Mouse (Mus musculus) liver, embryonic 14.5 days (tissue): Measurements from ENCODE around the gene Zranb1. TPM values are rescaled to one million over a fixed set of nuclear protein-coding genes. Genes with fewer than 3 reads are reported as not detected.

Experiments used
- ATAC-seq: fragments of 200-750 bp; cut with Nextera tagmentation; 2 replicates; pipeline ENCODE4 v1.8.0; 2017; ENCODE audit warnings: moderate number of reproducible peaks, mild to moderate bottlenecking, moderate library complexity; ENCODE audit not compliant: insufficient read depth
- DNase-seq, 3 experiments: peaks; one replicate each; pipeline ENCODE4 v3.0.0-alpha.2; 2012 to 2013; ENCODE audit warnings: low read depth in 3 of 3, low spot score in 3 of 3
- H3K27ac ChIP-seq: fragments of 300-500 bp; sonication (generic); 2 replicates; pipeline ENCODE4 v1.5.1; 2014; ENCODE audit warnings: moderate library complexity, mild to moderate bottlenecking, control low read depth, inconsistent platforms
- H3K27me3 ChIP-seq: fragments of 300-500 bp; sonication (generic); 2 replicates; pipeline ENCODE4 v1.6.1; 2014; ENCODE audit warnings: mild to moderate bottlenecking, low read length, moderate library complexity; ENCODE audit not compliant: control insufficient read depth, insufficient read depth
- H3K36me3 ChIP-seq: fragments of 300-500 bp; sonication (generic); replicated peaks from 2 replicates; pipeline ENCODE4 v1.6.1; 2014; ENCODE audit warnings: low read depth; ENCODE audit not compliant: control insufficient read depth, insufficient read depth
- H3K4me1 ChIP-seq, 2 experiments: fragments of 200-500 bp in 1 of 2; fragments of 300-500 bp in 1 of 2; sonication (generic) in 1 of 2; replicated peaks; 2 replicates each; pipeline ENCODE4 v1.6.1; 2012 to 2014; ENCODE audit warnings: antibody characterized with exemption in 1 of 2, inconsistent platforms in 1 of 2, low read length in 1 of 2; ENCODE audit not compliant: control insufficient read depth in 2 of 2, insufficient read depth in 2 of 2
- H3K4me2 ChIP-seq: fragments of 300-500 bp; sonication (generic); 2 replicates; pipeline ENCODE4 v1.6.1; 2014; ENCODE audit warnings: low read depth, mild to moderate bottlenecking, control low read depth, moderate library complexity
- H3K4me3 ChIP-seq, 2 experiments: fragments of 200-500 bp in 1 of 2; fragments of 300-500 bp in 1 of 2; sonication (generic) in 1 of 2; 2 replicates each; pipeline ENCODE4 v1.5.1; 2012 to 2014; ENCODE audit warnings: low read depth in 2 of 2, low read length in 2 of 2, mild to moderate bottlenecking in 2 of 2, control low read depth in 1 of 2, inconsistent platforms in 1 of 2, moderate library complexity in 1 of 2; ENCODE audit not compliant: insufficient read depth in 1 of 2
- H3K9ac ChIP-seq: fragments of 300-500 bp; sonication (generic); replicated peaks from 2 replicates; pipeline ENCODE4 v1.6.1; 2014; ENCODE audit warnings: mild to moderate bottlenecking, control low read depth, moderate library complexity
- H3K9me3 ChIP-seq: fragments of 300-500 bp; sonication (generic); 2 replicates; pipeline ENCODE4 v1.6.1; 2016; ENCODE audit warnings: low read length, mixed read lengths; ENCODE audit not compliant: control insufficient read depth
- CTCF ChIP-seq: IDR thresholded peaks from 2 replicates; pipeline ENCODE4 v1.5.1; 2016; ENCODE audit warnings: antibody characterized with exemption, low read depth, control low read depth
- EP300 ChIP-seq: IDR thresholded peaks from 2 replicates; pipeline ENCODE4 v1.6.1; 2016; ENCODE audit warnings: antibody characterized with exemption, low read depth
- WGBS: fragments of 180-500 bp; shearing (Covaris S2); extraction: QIAGEN DNeasy Blood & Tissue Kit; methylation state at CpG from one replicate; pipeline ENCODE4 v1.1.7; 2014; ENCODE audit not compliant: insufficient replicate concordance; 5-methylcytosine and 5-hydroxymethylcytosine counted together
- polyA plus RNA-seq, 2 experiments: library from polyadenylated mRNA; depleted of rRNA in 1 of 2; stranded (reverse) in 1 of 2; unstranded in 1 of 2; fragments of >200 nt; fragmentation: Nextera tagmentation in 1 of 2; extraction: Ambion mirVana in 1 of 2; gene quantifications; 2 replicates each; pipeline versions ENCODE4 v1.2.1 to v1.2.3; 2012 to 2014

The Zranb1 gene
- polyA plus RNA-seq, 2 experiments, result 6.0 to 7.6 TPM

DNA sequence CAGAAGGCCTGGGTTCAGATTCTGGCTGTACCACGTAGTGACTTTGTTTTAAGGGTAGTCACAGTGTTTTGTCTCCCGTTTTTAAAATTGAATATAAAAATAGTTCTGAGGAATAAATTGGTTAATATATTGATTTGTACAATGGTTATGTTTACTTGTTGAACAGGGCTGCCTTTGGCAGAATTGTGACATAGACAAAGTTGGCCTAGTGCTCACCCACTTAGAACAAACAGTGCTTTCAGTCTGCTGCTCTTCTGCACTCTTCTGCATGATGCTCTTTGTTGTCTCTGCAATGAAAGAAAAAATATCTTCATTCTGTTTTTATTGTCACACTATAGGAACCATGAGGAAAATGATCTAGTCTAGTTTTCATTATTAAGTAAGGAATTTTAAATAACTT, 8.2 kb downstream of the Zranb1 start:
- ATAC-seq, result no peak

GRCm38 (mm10) chr7:132940569-132940968, 9.6 kb downstream of the Zranb1 start:
- WGBS, result 67% methylated on average over 2 of the region's 2 CpGs
- no peak overlapping the region for H3K4me2 ChIP-seq
- peaks cover 0 to 5% of the 10 kb centered on the region in 2 experiments; a peak in 2 of 4 replicates for H3K4me1 ChIP-seq
- DNase-seq (no peak), ATAC-seq (no peak)
- H3K27me3 ChIP-seq, result no peaks in the 10 kb centered on the region
- H3K4me3 ChIP-seq, result no peak overlapping the region
- no peaks in the 10 kb centered on the region for H3K36me3 ChIP-seq
- H3K9me3 ChIP-seq, result no peaks in the 10 kb centered on the region
- no peak for TF ChIP-seq EP300
- TF ChIP-seq CTCF, result no peak
- H3K27ac ChIP-seq, result no peak overlapping the region
- no peak overlapping the region for H3K9ac ChIP-seq

More for the DNA sequence above, 8.2 kb downstream of the Zranb1 start:
- H3K4me2 ChIP-seq, result peak overlapping the region; percentile 9; the same call in 1 of the 2 replicates
- no peaks in the 10 kb centered on the region for H3K36me3 ChIP-seq
- H3K4me3 ChIP-seq, result no peak overlapping the region
- no peak for DNase-seq
- no peak overlapping the region for H3K27ac ChIP-seq
- H3K9me3 ChIP-seq, result no peaks in the 10 kb centered on the region
- TF ChIP-seq EP300 (no peak), CTCF (no peak)
- H3K9ac ChIP-seq, result no peak overlapping the region
- WGBS, result 65% methylated on average over 2 of the region's 2 CpGs
- no peaks in the 10 kb centered on the region for H3K27me3 ChIP-seq
- peaks cover 0 to 5% of the 10 kb centered on the region in 2 experiments; a peak in 2 of 4 replicates for H3K4me1 ChIP-seq

- Histone ChIP-seq H3K27me3 (no peaks in the 10 kb centered on the region), H3K4me2 (no peak overlapping the region), H3K9ac (no peak overlapping the region), H3K9me3 (no peaks in the 10 kb centered on the region), H3K4me3 (no peak overlapping the region), H3K36me3 (no peaks in the 10 kb centered on the region), H3K27ac (no peak overlapping the region), H3K4me1 (no peaks in the 10 kb centered on the region)
- no peak for ATAC-seq
- WGBS, result 83% methylated on average over 4 of the region's 4 CpGs
- TF ChIP-seq EP300, result no peak
- no peak for TF ChIP-seq CTCF
- no peak for DNase-seq
Measured at GRCm38 (mm10) chr7:132949968-132950367, 19.0 kb downstream of the Zranb1 start.

DNA sequence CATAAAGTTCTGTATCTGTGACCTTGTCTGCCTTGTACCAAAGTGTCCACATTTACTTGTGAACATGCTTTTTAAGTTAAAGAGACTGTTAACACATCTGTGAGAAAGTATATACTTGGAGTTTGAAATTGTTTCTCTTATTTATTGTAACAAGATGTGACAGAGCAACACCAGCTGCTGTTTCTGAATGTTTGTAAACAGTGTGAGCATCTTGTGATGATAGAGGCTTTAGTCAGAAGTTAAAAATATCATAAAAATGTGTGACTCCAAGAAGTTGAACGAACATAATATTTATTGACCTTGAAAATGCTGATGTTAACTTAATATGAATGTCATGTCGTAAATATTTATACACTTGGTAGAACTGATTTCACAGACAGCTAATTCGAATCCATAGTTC, 19.7 kb downstream of the Zranb1 start:
- ATAC-seq (no peak), DNase-seq (no peak)
- 73% methylated on average over 3 of the region's 3 CpGs for WGBS
- no peak overlapping the region for H3K4me2 ChIP-seq
- no peaks in the 10 kb centered on the region for H3K27me3 ChIP-seq
- H3K27ac ChIP-seq, result no peak overlapping the region
- TF ChIP-seq EP300 (no peak), CTCF (no peak)
- no peaks in the 10 kb centered on the region for H3K9me3 ChIP-seq
- no peaks in the 10 kb centered on the region for H3K36me3 ChIP-seq
- no peak overlapping the region for H3K9ac ChIP-seq
- H3K4me3 ChIP-seq, result no peak overlapping the region
- no peaks in the 10 kb centered on the region for H3K4me1 ChIP-seq

DNA sequence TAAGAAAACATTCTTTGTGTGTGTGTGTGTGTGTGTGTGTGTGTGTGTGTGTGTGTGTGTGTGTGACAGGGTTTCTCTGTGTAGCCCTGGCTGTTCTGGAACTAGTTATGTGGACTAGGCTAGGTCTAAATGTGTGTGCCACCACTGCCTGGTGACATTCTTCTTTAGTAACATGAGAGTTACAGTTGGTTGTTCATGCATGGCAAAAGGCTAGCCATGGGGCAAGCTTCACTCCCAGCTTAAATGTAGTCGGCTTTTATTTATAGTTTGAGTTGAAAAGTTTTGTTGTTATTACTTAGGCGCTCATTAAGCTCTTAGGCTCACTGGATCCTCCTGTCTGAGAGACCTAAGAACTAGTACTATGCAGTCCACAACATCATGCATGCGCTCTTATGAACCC, 33.5 kb downstream of the Zranb1 start:
- no peak for DNase-seq
- Histone ChIP-seq H3K36me3 (peaks cover 5% of the 10 kb centered on the region; the same call in 1 of the 2 replicates), H3K9me3 (no peaks in the 10 kb centered on the region), H3K27ac (no peak overlapping the region), H3K4me2 (no peak overlapping the region), H3K4me1 (peaks cover 0 to 2% of the 10 kb centered on the region in 2 experiments; a peak in 2 of 4 replicates), H3K9ac (no peak overlapping the region), H3K27me3 (no peaks in the 10 kb centered on the region), H3K4me3 (no peak overlapping the region)
- WGBS, result 82% methylated on average over 3 of the region's 3 CpGs
- TF ChIP-seq EP300 (no peak), CTCF (no peak)
- no peak for ATAC-seq
